Mouse (Mus musculus) common myeloid progenitor, adult 5-6 weeks (primary cell): ENCODE measurements around the gene Gdf7. TPM values are rescaled to one million over a fixed set of nuclear protein-coding genes. Genes with fewer than 3 reads are reported as not detected.

Source experiments
- ATAC-seq: replicated peaks from 2 replicates; pipeline ENCODE4 v1.8.0; 2016; ENCODE audit warnings: low read depth, mild to moderate bottlenecking, moderate TSS enrichment, inconsistent platforms; ENCODE audit not compliant: poor library complexity, severe bottlenecking
- total RNA-seq: library from RNA; stranded (forward); fragments of 200-1000, 187-1606 nt; gene quantifications from 2 replicates; pipeline ENCODE4 v1.2.3, GENCODE M21; 2017

Gdf7 gene
- total RNA-seq, 1 experiment from 2014 or later: not detected

DNA sequence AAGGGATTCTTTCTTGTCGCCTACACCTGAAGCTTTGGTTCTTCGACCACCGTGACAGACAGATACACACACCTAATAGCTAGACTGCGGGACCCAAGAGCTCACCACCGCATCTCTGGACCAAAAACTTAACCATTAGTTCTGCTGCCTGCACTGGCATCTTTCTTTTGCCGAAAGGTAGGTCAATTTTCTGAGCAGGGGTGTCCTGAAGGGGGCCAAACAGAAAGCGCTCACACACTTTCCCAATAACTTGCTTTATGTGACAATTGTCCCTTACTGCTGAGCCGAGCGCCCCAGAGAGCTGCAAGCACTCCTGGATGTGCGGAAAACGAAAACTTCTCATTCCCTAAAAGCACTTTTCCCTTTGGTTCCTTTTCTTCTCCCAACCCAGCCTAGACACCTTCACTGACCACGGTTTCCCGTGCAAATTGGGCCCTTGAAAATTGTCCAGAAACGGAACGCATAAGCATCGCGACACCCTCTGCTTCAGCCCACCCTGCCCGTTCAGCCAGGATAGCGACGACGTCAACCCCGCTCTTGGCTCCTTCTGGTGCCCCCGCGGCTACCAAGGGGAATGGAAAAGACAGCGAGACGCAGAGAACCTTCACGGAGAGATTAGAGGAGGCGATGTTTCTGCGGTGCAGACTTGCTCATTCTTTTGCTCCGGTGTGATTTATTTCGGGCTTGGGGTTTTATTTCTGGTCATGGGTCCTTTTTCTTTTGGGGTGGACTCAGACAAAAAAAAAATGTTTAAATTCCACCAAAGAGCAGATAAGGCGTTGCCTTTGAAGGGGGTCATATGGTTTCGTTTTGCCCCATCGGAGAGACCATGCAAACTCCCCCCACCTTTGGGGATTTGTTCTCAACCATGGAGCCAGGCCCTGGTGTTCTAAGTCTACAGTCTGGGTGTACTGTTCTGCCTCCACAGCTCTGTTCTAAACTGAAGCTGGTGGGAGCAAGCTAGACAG, 2.3 kb downstream of the Gdf7 start:
- ATAC-seq: no peak

DNA sequence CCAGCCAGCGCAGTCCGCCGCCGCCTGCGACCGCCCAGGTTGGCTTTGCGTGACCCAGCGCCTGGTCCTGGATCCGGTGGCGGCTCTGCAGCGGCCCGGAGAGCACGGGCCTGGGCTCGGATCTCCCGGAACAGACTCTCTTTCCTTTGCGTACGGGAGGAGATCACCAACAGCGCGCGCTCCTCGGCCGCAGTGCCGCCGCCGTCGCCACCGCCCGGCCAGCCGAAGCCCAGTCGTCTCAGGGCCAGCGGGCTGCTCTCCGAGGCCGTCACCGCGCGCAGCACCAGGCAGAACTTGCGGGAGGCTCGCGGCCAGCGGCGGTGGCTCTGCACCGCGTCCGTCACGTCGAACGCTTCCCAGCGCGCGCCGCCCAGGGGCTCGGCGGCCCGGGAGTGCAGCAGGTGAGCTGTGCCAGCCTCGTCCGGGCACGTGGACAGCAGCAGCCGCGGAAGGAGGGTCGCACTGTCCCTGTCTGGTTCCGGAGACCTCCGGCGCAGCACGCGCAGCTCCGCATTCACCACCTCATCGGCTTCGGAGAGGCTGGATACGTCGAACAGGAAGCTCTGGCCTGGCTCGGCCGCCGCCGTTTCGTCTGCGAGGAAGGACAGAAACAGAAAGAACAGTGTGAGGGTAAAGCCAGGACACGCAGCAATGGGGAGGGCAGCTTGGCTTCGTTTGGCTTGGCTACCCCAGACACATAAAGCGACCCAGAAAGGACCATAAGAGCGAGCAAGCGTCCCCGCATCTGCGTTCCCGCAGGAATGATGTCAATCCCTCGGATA, 3.2 kb downstream of the Gdf7 start:
- no peak for ATAC-seq

DNA sequence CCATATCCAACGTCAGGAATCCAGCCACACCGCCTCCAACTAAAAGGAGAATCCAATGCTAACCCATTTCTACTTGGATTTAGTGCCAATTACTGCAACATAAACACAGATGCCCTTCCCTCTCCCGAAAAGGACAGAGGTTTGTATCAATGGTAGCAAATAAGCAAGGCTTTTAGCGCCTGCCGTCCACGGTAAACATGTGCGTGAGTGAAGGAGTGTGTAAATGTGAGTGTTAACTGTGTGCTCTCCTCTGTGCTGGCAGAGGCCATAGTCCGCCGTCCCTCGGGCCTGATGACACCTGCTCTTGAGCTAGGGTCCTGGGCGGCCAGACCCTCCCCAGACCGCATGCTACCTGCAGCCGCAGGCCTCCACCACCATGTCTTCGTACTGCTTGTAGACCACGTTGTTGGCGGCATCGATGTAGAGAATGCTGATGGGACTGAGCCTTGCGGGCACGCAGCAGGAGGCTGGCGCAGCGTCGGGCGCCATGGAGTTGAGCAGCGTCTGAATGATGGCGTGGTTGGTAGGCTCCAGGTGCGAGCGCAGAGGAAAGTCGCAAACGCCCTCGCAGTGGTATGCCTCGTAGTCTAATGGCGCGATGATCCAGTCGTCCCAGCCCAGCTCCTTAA, 4.1 kb downstream of the Gdf7 start:
- no peak for ATAC-seq

DNA sequence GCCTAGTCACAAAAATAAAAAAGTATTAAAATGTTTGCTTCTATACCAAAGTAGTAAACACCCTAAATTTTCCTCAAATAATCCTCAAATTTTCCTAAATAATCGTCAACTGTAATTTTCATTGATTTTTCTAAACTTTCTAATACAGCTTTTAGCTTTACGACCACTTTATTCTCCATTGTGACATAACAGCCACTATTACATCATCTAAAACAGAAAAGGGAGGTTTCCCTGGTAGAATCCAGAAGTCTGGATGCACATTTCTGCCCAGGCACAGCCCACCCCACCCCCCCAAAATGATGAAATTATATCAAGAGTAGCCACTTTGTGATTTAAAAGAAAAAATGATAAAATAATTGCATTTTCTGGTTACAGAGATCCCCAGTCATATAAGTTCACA, 5.6 kb downstream of the Gdf7 start:
- no peak for ATAC-seq

DNA sequence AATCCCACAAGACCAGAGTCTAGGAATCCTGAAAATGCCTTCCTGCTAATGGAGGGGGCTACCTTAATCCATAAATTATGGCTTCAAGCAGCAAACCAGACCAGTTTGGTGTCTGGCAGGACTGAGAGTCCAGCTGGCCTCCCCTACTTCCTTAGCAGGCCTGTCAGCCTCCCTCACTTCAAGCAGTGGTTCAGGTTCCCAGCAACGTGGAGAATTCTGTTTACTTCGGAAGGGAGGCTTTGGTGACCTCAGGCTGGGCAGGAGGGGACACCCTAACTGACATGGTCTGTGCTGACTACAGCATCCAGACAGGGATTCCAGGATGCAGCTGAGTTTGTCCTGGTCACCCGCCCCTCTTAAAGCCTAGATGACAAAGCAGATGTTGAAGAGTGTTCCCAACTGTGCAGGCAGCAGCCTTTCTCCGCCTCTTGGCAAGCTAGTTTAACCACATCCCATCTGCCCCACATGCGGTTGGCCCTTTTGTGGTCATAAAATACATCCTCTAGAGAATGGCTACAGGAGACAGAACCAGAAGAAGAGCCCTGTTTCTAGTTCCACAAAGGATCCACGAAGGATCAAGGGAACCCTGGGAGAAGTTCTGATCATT, 6.3 kb downstream of the Gdf7 start:
- peak; percentile 81 for ATAC-seq

DNA sequence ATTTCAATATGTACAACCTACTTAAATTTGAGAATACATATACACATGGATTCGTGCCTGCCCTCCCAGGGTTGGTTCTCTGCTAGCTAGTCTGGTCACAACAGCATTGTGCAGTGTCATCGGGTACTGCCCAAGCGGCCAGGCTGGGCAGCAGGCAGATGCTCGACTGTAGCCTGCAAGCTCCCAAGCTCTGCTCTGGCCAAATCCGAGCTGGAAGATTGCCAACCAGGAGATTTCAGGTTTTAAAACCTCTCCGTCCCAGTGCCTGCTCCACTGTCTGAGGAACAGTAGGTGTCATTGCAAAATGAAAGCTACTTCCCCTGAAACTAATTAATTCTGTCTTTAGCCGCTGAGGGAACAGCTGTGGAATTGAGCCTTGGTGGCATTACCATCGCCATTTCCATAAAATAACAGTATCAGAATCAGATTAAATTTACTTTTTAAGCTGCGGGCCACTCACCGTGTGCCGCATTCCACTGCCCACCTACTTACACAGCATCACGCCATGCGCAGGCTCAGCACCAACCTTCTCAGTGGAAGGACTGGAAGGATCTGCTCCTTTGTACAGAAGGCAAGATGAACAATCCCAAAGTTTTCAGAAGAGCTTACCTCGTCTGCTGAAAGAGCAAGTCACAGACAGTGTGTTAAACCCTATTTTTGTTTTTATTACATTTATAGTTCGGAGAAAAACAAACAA, 10.4 kb downstream of the Gdf7 start:
- ATAC-seq: no peak

DNA sequence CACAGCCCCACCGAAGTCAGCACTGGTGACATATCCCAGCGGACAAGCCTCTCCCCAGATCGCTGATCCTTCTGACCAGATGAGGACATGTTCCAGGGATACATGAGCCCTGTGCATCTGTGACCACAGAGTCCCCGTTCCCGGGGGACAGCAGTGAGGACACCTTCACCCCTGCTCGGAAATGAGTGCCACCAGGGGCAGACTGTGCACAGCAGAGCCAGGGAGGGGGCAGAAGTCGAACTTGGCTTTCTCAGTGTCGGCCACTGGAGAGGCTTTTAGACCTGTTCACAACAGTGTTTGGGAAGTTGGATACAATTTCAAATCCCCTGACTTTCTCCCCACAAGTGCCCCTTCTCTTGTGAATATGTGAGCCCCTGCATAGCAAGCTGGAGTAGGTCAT, 12.3 kb downstream of the Gdf7 start:
- no peak for ATAC-seq

DNA sequence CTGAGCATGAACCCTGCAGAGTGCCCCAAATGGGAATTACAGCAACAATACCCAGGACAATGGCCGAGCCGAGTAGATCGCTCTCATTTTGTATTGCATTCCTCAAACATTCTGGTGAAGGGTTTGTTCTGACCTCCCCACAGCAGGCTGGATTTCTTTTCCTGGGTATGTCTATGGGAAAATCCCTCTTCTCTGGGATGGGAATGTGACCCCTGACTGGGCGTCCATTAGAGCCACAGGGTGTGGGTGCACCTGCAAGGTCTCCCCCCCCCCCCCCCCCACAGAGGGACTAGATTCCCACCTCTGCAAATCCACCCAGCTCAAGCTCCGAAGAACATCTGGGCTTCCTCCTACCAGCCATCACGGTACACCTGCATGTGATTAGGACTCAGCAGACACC, 12.7 kb downstream of the Gdf7 start:
- no peak for ATAC-seq

DNA sequence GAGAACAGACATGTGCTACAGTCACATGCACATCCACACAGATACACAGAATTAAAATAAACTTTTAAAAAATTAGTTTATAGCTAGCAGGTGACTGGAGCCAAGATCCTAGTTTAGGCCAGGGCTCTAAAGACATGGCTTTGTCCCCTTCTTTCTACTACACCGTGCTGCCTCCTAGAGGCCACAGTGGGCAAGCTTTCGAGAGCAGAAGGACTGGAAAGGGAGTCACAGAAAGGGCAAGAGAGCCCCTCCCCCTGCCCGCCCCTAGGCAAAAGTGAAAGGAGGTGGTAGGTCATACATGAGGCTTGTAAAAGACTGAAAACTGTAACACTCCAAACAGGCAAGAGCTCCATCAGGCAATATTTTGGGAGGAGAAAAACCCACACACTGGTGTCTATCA, 13.8 kb downstream of the Gdf7 start:
- ATAC-seq: peak; percentile 68

DNA sequence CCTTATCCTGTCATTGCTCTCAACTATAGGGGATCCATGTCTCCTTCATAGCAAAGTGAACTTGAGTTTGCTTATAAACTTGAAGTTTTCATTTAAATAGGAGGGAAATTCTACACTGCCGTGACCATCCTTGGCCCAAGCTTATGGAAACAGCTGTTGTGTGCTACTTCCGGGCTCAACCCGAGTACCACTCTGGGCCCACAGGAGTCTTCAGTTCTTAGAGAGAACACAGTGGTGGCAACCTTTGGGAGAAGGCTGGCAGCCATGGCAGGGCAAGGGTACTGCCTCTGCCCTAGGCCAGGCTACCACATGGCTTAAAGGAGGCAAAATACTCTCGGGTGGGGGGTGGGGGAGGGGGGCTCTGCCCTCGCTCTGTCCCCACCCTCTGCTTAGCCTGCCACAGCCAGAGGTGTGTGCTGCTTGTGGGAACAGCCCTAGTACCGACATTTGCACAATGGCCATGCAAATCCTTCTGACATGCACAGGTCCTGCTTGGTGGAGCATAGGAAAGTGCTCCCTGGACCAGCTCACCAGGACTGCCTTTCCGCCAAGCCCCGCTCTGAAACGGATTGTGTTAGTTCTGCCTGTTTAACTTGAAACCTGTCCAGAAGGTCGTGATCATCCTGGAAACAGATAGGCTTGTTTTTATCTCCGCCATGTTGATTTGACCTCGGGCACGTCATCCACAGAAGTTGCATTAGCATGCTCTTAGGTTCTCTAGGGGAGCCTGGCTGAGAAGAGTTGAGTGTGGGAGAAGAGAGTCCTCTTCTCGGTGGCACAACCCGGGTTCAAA, 20.3 kb downstream of the Gdf7 start:
- ATAC-seq: no peak

DNA sequence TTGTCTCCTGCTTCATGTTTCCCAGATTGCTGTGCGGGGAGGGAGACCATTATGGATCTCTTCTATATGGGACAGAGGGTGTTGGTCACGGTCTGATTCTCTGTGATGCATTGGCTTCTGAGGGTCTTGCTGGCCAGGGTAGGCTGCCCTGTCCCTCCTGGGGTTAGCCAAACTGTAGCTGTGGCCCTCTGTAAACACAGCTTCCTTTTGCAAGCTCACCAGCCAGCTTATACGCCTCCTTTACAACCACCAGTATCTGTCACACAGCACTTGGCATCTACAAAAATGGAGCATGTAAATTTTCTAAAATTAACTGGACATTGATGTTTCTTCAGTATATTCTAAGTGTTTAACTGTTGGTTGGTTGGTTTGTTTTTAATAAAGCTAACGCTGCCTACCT, 26.3 kb downstream of the Gdf7 start:
- no peak for ATAC-seq

DNA sequence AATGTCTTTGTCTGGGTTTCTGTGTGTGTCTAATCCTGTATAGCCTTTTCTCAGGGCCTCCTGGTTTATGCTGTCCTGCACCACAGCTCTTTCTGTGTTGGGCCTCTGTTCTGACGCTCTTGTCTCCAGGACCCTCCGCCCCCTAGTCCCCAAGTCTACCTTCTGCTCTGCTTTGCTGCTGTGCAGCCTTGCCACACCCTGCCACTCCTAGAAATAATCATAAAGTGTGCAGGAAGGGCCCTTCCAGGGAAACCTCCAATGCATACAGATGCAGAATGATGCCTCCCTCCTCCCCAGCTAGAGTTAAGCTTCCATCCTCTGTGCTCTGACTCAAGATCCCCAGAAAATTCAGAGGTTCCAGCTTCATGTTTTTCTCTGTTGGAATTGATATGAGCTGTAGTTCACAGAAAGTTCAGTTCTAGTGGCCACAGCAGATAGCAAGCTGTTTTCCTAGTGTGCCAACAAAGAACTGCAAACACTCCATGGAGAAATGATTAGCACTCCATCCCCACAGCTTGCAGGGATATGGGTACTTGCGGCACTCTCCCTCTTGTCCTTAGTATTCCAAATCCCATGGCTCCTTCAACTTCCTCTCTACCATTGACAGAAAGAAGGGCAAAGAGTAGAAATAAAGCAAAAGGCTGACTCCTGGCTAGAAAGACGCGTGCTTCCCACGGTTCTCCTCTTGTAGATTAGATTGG, 28.1 kb downstream of the Gdf7 start:
- ATAC-seq: no peak

DNA sequence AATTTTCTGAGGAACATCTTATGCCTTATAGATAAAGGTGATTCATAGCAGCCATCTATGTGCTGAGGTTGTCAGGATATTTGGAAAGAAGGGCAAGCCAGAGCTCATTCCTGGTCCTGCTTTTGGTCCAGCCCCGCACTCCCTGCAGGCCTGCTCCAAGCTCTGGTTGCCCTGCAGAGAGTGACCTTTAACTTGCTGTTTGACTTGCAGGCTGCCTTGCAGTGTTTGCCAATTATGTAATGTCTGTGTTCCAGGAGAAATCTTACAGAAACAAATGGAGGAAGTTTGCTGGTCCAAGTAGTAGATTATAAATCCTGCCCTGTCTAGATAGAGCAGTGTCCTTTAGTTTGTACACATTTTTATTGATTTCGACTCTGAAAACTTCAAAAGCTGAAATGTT, 30.3 kb downstream of the Gdf7 start:
- no peak for ATAC-seq

DNA sequence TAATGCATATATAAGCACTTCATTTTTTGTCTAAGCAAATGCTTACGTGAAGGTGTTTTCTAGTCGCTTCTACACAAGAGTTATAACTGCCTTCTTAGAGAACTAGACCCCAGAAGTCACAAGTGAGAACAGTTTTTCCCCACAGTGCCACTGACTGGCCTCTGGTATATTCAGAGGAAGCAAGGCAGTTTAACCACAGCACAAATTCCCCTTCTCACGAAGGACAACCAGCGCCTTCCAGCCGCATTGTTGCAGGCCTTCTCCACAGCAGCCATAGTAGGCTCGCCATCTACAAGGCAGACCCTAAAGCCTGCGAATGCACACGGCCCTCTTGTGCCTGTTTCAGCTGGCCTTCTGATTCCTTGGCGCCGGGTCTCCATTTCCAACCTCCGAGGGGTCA, 32.1 kb downstream of the Gdf7 start:
- ATAC-seq: peak; percentile 78

DNA sequence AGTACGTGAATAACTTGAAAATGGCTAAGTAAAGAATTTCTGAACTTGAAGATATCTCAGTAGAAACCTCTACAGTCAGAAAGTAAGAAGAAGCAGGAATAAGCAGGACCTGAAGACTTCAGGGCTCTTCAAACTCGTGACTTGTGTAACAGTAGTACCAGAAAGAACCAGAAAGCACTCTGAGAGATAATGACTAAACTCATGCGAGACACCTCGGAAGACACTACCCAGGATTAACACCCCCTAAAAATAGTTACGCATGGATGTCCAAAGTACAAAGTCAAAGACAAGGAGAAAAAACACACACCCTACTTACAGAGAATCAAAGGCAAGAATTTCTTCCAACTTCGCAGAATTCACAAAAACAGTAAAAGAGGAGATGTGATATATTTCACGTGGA, 35.4 kb downstream of the Gdf7 start:
- ATAC-seq: no peak

DNA sequence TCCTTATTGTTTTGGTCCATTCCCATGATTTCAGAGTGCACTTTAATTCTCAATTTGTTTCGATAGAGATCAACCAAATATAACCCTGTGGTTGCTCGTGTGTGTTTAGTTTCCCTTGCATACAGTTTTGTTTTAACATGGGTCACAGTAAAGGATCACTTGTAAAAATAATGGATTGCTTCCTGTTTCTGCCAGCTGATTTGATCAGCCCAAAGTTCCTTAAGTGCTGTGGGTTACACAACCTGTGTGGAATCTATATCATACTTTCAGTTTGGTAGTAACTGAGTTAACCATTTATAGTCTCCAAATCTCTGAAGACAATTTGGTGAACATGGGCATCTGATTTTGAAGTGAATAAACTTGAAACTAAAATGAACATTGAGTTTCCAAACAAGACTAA, 41.5 kb downstream of the Gdf7 start:
- peak; percentile 71 for ATAC-seq
